Mouse (Mus musculus) heart, postnatal 10 days (tissue): Measurements from ENCODE around the gene Foxo3. TPM values are rescaled to one million over a fixed set of nuclear protein-coding genes. Genes with fewer than 3 reads are reported as not detected.

Experiments used
- DNase-seq, 2 experiments: peaks; one replicate each; pipeline ENCODE4 v3.0.0; 2021
- intact Hi-C: fragments of 180-260 bp; cut with DNase I; formaldehyde crosslinking; loops from one replicate; pipeline ENCODE4 v1.15.1; 2025
- total RNA-seq, 2 experiments: library from RNA; stranded (reverse); gene quantifications; 2 replicates each; pipeline ENCODE4 v1.2.3; 2021

Foxo3 gene
- total RNA-seq, 2 experiments from 2014 or later = 44.1 to 68.3 TPM

- DNase-seq = peak; percentile 98 to 99
- intact Hi-C loops = loop anchor here (2.0 to 5.0 kb wide), 5 partner anchors 31 to 465 kb away; no protein-coding TSS in a partner anchor
These were observed 1.1 kb upstream of the Foxo3 start for GRCm38 (mm10) chr10:42277476-42278306.

GRCm38 (mm10) chr10:42275871-42276501, 569 bp downstream of the Foxo3 start:
- no peak for DNase-seq
- intact Hi-C loops = loop anchor here (2.0 to 5.0 kb wide), 5 partner anchors 29 to 464 kb away; no protein-coding TSS in a partner anchor

GRCm38 (mm10) chr10:42275401-42275870, 1.1 kb downstream of the Foxo3 start:
- intact Hi-C loops = loop anchor here (5.0 kb wide), 4 partner anchors 203 to 463 kb away; no protein-coding TSS in a partner anchor
- peak in 1 of 2 experiments; percentile 65 for DNase-seq

GRCm38 (mm10) chr10:42274712-42275400, 1.7 kb downstream of the Foxo3 start:
- intact Hi-C loops = loop anchor here (5.0 kb wide), 5 partner anchors 203 to 463 kb away; no protein-coding TSS in a partner anchor
- peak in 1 of 2 experiments; percentile 65 for DNase-seq

GRCm38 (mm10) chr10:42273760-42274691, 2.5 kb downstream of the Foxo3 start:
- peak; percentile 43 to 50 for DNase-seq
- intact Hi-C loops = loop anchor here (5.0 kb wide), 1 partner anchor 242 kb away; no protein-coding TSS in a partner anchor

- DNase-seq = no peak
- intact Hi-C loops = loop anchor here (5.0 kb wide), 1 partner anchor 241 kb away; no protein-coding TSS in a partner anchor
These were observed 3.2 kb downstream of the Foxo3 start for GRCm38 (mm10) chr10:42273403-42273759.

GRCm38 (mm10) chr10:42271454-42272230, 4.9 kb downstream of the Foxo3 start:
- intact Hi-C loops = loop anchor here (5.0 kb wide), 1 partner anchor 239 kb away; no protein-coding TSS in a partner anchor
- no peak for DNase-seq

GRCm38 (mm10) chr10:42270277-42271083, 6.1 kb downstream of the Foxo3 start:
- DNase-seq = no peak
- intact Hi-C loops = loop anchor here (5.0 kb wide), 1 partner anchor 238 kb away; no protein-coding TSS in a partner anchor

- no peak for DNase-seq
- intact Hi-C loops = loop anchor here (5.0 kb wide), 2 partner anchors 62 to 237 kb away; no protein-coding TSS in a partner anchor
These were observed 7.1 kb downstream of the Foxo3 start for GRCm38 (mm10) chr10:42269281-42270025.

GRCm38 (mm10) chr10:42267811-42268545, 8.6 kb downstream of the Foxo3 start:
- intact Hi-C loops = loop anchor here (5.0 kb wide), 1 partner anchor 61 kb away; no protein-coding TSS in a partner anchor

GRCm38 (mm10) chr10:42265021-42265689, 11.4 kb downstream of the Foxo3 start:
- intact Hi-C loops = loop anchor here (5.0 kb wide), 1 partner anchor 58 kb away; no protein-coding TSS in a partner anchor
- DNase-seq = no peak

More at GRCm38 (mm10) chr10:42267811-42268545, 8.6 kb downstream of the Foxo3 start:
- DNase-seq = no peak

GRCm38 (mm10) chr10:42264195-42264594, 12.4 kb downstream of the Foxo3 start:
- intact Hi-C loops = no loop called here
- peak in 1 of 2 experiments; percentile 55 for DNase-seq

GRCm38 (mm10) chr10:42263701-42264100, 12.9 kb downstream of the Foxo3 start:
- DNase-seq = no peak
- intact Hi-C loops = no loop called here

- intact Hi-C loops = no loop called here
- DNase-seq = no peak
These were observed 14.5 kb downstream of the Foxo3 start for GRCm38 (mm10) chr10:42262061-42262460.

- DNase-seq = no peak
- intact Hi-C loops = no loop called here
These were observed 15.5 kb downstream of the Foxo3 start for GRCm38 (mm10) chr10:42261103-42261502.

- DNase-seq = no peak
- intact Hi-C loops = no loop called here
These were observed 16.0 kb downstream of the Foxo3 start for GRCm38 (mm10) chr10:42260523-42260922.
